Mouse (Mus musculus): ENCODE measurements at regions not wholly inside any gene's neighbourhood (a gene's known extent, or its start where the extent isn't known, plus 50 kb on each side); places are given as distances from the start of the nearest gene placed in this dataset.

- TF ChIP-seq POLR2A (IDR thresholded peaks at IDR 0.05; ENCODE audit: extremely low read depth, insufficient read depth, low read length) (no peak), CTCF (IDR thresholded peaks at IDR 0.05; ENCODE audit: extremely low read depth, insufficient read depth, low read length) (no peak)
Observed at GRCm38 (mm10) chr3:82692131-82692530, 144.2 kb upstream of the Npy2r start.
